Mouse (Mus musculus): ENCODE measurements around the gene Aamp.

GRCm38 (mm10) chr1:74296477-74296876 lies 11.9 kb upstream of the Aamp start:
- TF ChIP-seq POLR2A (IDR thresholded peaks at IDR 0.05; ENCODE audit: control insufficient read depth, extremely low read depth, insufficient read depth, low read length, poor library complexity) (no peak), CTCF (IDR thresholded peaks at IDR 0.05; ENCODE audit: borderline replicate concordance, control insufficient read depth, extremely low read depth, insufficient read depth, low read length, poor library complexity) (no peak)

Measured in thymus, adult 2 months (tissue).